Mouse (Mus musculus) limb, embryonic 10.5 days (tissue): ENCODE measurements around the gene H2-T3. TPM values are rescaled to one million over a fixed set of nuclear protein-coding genes. Genes with fewer than 3 reads are reported as not detected.
"Not testable (repeated sequence)": the region's sequence is repeated elsewhere in the genome, so short reads cannot be mapped to it uniquely, and the experiment has no call there.

Experiments
- DNase-seq: peaks from one replicate; pipeline ENCODE4 v3.0.0-alpha.2; 2017; ENCODE audit warnings: low spot score
- H3K27ac ChIP-seq: fragments of 300-500 bp; sonication (generic); 2 replicates; pipeline ENCODE4 v1.5.1; 2016; ENCODE audit warnings: mild to moderate bottlenecking
- H3K27me3 ChIP-seq: fragments of 300-500 bp; sonication (generic); 2 replicates; pipeline ENCODE4 v1.6.1; 2016; ENCODE audit warnings: low read depth, mild to moderate bottlenecking; ENCODE audit not compliant: poor library complexity, severe bottlenecking
- H3K36me3 ChIP-seq: fragments of 300-500 bp; sonication (generic); 2 replicates; pipeline ENCODE4 v1.6.1; 2016; ENCODE audit warnings: mild to moderate bottlenecking, moderate library complexity
- H3K4me1 ChIP-seq: fragments of 300-500 bp; sonication (generic); 2 replicates; pipeline ENCODE4 v1.6.1; 2016
- H3K4me3 ChIP-seq: fragments of 300-500 bp; sonication (generic); 2 replicates; pipeline ENCODE4 v1.5.1; 2016; ENCODE audit warnings: mild to moderate bottlenecking, moderate library complexity
- H3K9me3 ChIP-seq: fragments of 300-500 bp; sonication (generic); replicated peaks from 2 replicates; pipeline ENCODE4 v1.6.1; 2016; ENCODE audit warnings: mild to moderate bottlenecking
- WGBS: fragments of 180-500 bp; shearing (Covaris S2); methylation state at CpG from one replicate; pipeline ENCODE4 v1.1.7; 2016; 5-methylcytosine and 5-hydroxymethylcytosine counted together
- polyA plus RNA-seq: library from polyadenylated mRNA; unstranded; fragments of >200 nt; fragmentation: Nextera tagmentation; extraction: Ambion mirVana; gene quantifications from 2 replicates; pipeline ENCODE4 v1.2.1, GENCODE M21; 2016

H2-T3 gene
- polyA plus RNA-seq = not detected in 2 replicates

DNA sequence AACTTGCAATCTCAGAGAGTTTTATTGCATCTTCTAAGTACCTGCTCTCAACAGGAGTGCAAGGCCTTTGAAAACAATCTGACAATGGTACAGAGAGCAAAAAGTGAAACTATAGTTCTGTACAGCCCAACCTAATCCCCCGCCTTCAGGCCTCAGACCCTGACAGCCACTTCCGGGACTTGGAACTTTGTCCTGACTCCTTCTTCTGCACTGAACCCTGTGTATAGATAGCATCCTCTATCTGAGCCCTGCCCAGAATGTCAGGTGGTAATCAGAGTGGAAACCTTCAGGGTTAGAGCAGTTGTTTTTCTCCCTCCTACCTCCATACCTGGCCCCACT, at the start of gene H2-T3:
H2-T3 (minus strand) TSS at position 119 of the 339 bp plus-strand sequence.
- H3K9me3 ChIP-seq = no peaks in the 10 kb centered on the region
- DNase-seq = no peak
- H3K36me3 ChIP-seq = no peaks in the 10 kb centered on the region
- no peak within 1 kb of the TSS for H3K27ac ChIP-seq
- WGBS = 65% methylated on average over 2 of the region's 2 CpGs
- no peaks in the 10 kb centered on the region for H3K4me1 ChIP-seq
- H3K27me3 ChIP-seq = peaks cover 92% of the 10 kb centered on the region
- no peak within 1 kb of the TSS for H3K4me3 ChIP-seq

DNA sequence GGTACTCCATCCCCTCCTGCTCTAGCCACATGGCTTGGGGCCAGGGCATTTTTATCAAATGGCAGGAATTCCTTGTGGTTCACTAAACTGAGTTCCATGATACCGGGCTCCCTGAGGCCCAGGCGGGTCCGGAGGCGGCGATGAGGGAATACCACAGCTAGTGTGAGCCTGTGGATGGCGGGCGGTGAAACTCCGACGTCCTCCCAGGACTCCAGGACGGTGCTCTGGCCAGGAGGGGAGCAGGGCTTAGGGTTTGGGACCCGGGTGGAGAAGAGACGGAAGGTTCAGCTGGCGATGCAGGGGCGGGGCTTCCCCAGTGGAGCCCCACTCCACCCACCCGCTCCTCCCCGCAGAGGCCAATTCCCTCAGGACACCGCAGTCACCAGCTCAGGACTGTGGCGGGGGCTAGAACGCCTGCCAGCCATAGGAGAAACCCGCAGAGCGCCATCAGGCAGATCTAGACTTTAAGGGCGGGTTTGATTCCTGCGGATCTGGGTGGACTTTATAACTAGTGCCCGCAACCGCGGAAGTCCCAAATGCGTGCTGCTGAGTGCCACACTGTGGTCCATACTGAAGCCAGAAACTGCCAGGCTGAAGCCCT, 47.3 kb upstream of the H2-T3 start:
- no peak for DNase-seq
- Histone ChIP-seq H3K4me1 (peaks cover 15% of the 10 kb centered on the region), H3K9me3 (no peaks in the 10 kb centered on the region), H3K4me3 (peak overlapping the region; percentile 42), H3K36me3 (no peaks in the 10 kb centered on the region), H3K27ac (0 out of 2 replicates have a peak overlapping the region, but pooled peaks have one; percentile 36), H3K27me3 (peaks cover 37% of the 10 kb centered on the region)
- WGBS = 2% methylated on average over 27 of the region's 27 CpGs

DNA sequence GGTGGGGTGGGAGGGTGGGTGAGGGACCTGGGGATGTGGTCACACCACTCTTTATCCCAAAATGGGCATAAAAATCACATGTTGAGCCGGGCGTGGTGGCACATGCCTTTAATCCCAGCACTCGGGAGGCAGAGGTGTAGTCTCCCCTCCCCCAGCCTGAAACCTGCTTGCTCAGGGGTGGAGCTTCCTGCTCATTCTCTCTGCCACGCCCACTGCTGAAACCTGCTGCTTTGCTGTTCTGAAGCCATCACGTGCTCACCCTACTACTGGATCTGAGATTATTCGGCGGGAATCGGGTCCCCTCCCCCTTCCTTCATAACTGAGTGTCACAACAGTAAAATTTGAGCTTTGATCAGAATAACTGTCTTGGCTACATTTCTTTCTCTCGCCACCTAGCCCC, 45.2 kb upstream of the H2-T3 start:
- H3K9me3 ChIP-seq, H3K4me1 ChIP-seq, H3K36me3 ChIP-seq, DNase-seq, H3K4me3 ChIP-seq, H3K27ac ChIP-seq: not testable (repeated sequence)
- peaks cover 37% of the 10 kb centered on the region for H3K27me3 ChIP-seq
- WGBS = 30% methylated on average over 9 of the region's 9 CpGs

DNA sequence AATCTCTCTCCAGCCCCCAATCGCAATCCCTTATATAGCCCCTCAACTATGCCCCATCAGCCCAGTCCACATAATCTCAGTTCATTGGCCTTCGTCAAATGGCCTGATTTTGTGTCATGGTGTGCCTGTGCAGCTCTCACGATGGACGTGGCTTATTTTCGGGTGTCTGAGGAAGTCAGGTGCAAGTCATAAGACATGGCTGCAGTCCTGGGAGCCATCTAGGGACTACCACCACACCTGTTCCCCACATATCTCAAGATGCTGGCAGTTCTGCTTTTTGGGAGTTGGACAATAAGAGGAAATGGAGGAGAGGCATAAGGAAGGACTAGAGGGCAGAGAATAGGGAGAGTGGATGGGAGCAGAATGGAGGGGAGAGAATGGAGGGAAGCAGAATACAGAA, 43.5 kb upstream of the H2-T3 start:
- Histone ChIP-seq H3K27me3 (peaks cover 30% of the 10 kb centered on the region), H3K4me1 (peaks cover 6% of the 10 kb centered on the region), H3K27ac (no peak overlapping the region), H3K36me3 (no peaks in the 10 kb centered on the region), H3K9me3 (no peaks in the 10 kb centered on the region), H3K4me3 (no peak overlapping the region)
- 85% methylated on average over 5 of the region's 5 CpGs for WGBS
- DNase-seq = no peak

DNA sequence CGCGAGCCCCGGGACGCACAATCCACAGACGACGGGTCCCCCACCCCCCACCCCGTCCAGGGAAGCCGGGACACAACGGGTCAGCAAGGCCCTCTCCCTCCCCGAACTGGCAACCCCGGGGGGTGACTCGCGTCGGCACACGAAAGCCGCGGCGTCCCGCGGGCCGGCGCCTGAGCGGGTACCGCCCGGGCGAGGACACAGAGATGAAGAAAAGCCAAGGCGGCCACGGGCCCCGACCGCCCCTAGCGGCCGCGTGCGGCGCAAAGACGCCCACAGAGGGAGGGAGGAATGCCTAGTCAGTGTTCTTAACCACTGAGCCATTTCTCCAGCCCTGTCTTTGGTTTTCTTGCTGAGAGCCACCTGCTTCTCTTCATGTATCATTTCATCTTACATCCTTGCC, 41.2 kb upstream of the H2-T3 start:
- no peaks in the 10 kb centered on the region for H3K9me3 ChIP-seq

DNA sequence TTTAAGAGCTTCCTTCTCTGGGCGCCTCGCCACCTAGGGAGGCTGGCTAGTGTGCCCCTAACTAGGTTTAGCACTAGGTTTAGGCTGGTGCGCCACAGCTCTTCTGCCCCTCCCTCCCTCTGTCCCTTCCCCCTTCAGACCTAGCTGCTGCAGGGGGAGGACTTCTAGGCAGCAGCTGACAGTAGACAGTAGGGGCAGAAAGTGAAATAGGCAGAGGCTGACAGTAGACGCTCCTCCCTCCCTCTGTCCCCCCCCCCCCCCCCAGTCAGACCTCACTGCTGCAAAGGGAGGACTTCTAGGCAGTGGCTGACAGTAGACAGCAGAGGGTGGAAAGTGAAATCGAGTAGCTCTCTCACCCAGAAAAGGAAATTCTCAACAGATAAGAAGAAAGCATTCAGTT, 39.0 kb upstream of the H2-T3 start:
- no peak overlapping the region for H3K27ac ChIP-seq
- no peak for DNase-seq
- WGBS = 11% methylated on average over 5 of the region's 5 CpGs

More for the DNA sequence above, 41.2 kb upstream of the H2-T3 start:
- Histone ChIP-seq H3K27ac (no peak overlapping the region), H3K4me3 (no peak overlapping the region), H3K27me3 (peaks cover 7% of the 10 kb centered on the region), H3K36me3 (no peaks in the 10 kb centered on the region), H3K4me1 (no peaks in the 10 kb centered on the region)
- DNase-seq = peak; percentile 100
- 6% methylated on average over 36 of the region's 36 CpGs for whole genome bisulfite sequencing

DNA sequence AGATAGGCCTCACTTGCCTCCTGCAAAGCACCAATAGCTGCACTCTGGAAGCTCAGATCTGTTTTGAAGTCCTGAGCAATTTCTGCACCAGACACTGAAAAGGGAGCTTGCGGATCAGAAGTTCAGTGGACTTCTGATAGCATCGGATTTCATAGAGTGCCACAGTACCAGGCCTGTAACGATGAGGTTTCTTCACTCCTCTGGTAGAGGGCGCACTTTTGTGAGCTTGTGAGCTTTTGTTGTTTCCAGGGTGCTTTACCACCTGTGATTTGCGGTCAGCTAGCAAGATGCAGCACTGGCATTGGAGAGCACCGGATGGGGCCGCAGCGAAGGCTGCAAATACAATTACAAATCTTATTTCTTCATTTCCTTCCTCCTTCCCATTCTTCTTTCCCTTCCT, 36.8 kb upstream of the H2-T3 start:
- no peak for DNase-seq
- Histone ChIP-seq H3K4me3 (no peak overlapping the region), H3K27ac (no peak overlapping the region)

More for the DNA sequence above, 39.0 kb upstream of the H2-T3 start:
- Histone ChIP-seq H3K4me3 (no peak overlapping the region), H3K9me3 (no peaks in the 10 kb centered on the region), H3K36me3 (no peaks in the 10 kb centered on the region), H3K27me3 (peaks cover 20% of the 10 kb centered on the region), H3K4me1 (peaks cover 7% of the 10 kb centered on the region; the same call in 1 of the 2 replicates)

DNA sequence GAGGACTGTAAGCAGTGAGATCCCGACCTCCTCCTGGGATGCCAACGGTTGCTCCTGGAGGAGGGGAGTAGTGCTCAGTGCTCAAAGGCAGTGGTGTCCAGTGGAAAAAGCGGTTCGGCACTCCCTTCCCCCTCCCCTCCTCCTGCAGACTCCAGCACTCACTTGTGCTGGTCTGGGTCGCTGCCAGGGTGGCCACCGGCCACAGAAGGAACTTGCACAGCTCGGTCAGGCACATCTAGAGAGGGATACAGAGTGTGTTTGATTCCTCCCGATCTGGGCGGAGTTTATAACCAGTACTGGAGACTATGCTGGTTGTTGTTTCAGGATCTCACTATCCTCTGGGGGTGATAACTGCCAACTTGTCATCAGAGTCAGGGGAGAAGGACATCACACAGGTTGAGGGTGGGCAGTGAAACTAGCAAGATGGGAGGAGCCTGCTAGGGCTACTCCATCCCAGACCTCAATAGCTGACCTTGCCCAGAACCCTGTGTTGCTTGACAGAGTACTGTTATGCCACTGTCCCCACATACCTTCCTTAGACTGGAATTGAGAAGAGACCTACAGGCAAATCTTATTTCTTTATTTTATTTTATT, 35.2 kb upstream of the H2-T3 start:
- DNase-seq = no peak
- Histone ChIP-seq H3K4me1 (peaks cover 7% of the 10 kb centered on the region; the same call in 1 of the 2 replicates), H3K36me3 (no peaks in the 10 kb centered on the region), H3K27me3 (peaks cover 49% of the 10 kb centered on the region), H3K27ac (no peak overlapping the region), H3K4me3 (no peak overlapping the region), H3K9me3 (no peaks in the 10 kb centered on the region)
- 13% methylated on average over 9 of the region's 9 CpGs for WGBS

More for the DNA sequence above, 36.8 kb upstream of the H2-T3 start:
- H3K4me1 ChIP-seq = peaks cover 7% of the 10 kb centered on the region; the same call in 1 of the 2 replicates
- 13% methylated on average over 8 of the region's 8 CpGs for whole genome bisulfite sequencing
- H3K9me3 ChIP-seq = no peaks in the 10 kb centered on the region
- no peaks in the 10 kb centered on the region for H3K36me3 ChIP-seq
- H3K27me3 ChIP-seq = peaks cover 33% of the 10 kb centered on the region

DNA sequence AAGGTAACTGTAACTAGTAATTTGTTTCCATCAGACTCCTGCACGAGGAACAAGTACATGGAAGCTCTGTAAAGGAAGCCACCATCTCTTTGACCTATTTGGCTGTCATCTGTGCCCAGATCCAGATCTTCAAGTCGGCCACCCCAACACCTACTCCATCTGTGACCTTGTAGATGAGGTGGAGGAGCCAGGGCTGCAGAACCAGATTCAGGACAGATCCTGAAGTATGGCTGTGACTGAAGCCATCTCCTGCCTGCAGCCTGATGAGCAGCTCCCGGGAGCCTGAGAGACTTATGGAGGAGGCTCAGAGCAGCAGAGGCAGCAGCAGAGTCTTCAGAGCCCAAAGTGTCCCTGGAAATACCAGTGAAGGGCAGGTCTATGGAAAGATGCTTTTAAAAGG, 34.4 kb upstream of the H2-T3 start:
- Histone ChIP-seq H3K27me3 (peaks cover 57% of the 10 kb centered on the region), H3K9me3 (no peaks in the 10 kb centered on the region), H3K4me3 (no peak overlapping the region), H3K4me1 (peaks cover 7% of the 10 kb centered on the region; the same call in 1 of the 2 replicates), H3K36me3 (no peaks in the 10 kb centered on the region), H3K27ac (no peak overlapping the region)
- WGBS = 48% methylated on average over 3 of the region's 3 CpGs
- no peak for DNase-seq

DNA sequence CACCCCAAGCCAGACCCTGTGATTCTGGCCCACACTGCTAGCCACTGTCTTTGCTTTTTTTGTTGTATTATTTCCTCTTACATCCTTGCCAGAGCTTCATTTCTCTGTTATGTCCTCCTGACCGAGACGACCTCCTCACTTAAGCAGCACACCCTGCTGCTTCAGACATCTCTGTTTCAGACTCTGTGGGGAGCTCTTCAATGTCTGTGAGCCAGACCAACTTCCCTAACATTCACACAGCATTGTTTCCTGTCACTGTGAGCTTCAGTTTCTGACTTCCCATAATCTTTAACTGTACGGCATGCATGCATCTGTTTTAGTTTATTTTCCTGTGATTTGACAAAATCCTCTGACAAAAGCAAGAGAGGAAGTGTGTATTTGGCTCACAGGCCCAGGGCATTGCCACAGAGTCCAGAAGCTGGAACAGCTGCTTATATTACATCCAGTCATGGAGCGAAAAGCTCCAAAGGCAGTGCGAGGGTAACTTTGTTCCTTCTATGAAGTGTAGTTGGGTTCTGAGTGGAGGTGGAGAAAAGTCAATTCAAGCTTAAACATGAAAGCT, 28.6 kb upstream of the H2-T3 start:
- DNase-seq = no peak
- H3K4me1 ChIP-seq = peaks cover 5% of the 10 kb centered on the region; the same call in 1 of the 2 replicates
- no peak overlapping the region for H3K4me3 ChIP-seq
- H3K9me3 ChIP-seq = no peaks in the 10 kb centered on the region
- WGBS = 71% methylated on average over 5 of the region's 5 CpGs
- H3K27me3 ChIP-seq = peaks cover 91% of the 10 kb centered on the region
- no peaks in the 10 kb centered on the region for H3K36me3 ChIP-seq
- no peak overlapping the region for H3K27ac ChIP-seq

DNA sequence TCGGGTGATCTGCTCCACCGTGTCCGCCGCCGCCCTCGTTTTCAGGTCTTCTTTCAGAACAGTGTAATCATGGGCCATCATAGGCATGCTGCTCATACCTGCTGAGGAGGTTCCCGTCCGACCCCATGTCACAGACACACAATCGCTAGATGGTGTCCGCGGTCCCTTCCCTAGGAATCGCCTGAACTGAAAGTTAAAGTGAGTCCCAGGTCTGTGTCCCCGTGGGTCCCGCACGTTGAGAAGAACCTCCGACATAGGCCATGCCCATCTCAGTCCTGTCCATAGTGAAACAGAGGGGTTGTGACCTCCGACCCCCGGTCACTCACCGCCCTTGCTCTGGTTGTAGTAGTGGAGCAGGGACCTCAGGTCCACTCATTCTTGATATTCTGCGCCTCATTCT, 25.5 kb upstream of the H2-T3 start:
- H3K4me1 ChIP-seq = peaks cover 5% of the 10 kb centered on the region; the same call in 1 of the 2 replicates
- H3K9me3 ChIP-seq = no peaks in the 10 kb centered on the region
- H3K36me3 ChIP-seq = no peaks in the 10 kb centered on the region
- H3K27ac ChIP-seq = no peak overlapping the region
- 5% methylated on average over 20 of the region's 20 CpGs for WGBS
- H3K4me3 ChIP-seq = no peak overlapping the region
- no peak for DNase-seq
- peaks cover 98% of the 10 kb centered on the region for H3K27me3 ChIP-seq

DNA sequence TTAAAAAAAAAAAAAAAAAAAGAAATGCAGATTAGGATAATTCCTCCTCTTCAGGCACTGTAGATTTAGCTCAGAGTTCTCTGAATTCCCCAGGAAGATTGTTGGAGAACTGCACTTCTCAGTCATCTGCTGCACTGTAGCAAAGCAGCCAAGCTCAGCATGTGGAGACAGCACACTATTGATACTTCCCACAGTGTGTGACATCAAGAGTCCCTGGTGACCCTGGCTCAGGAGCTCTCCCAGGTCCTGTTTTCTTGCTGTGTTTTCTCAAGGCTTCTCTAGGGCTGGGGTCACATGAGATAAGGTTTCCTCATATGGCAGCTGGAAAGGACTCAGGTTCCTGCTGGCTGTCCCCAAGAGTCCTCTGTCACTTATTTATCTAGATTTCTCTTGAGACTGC, 16.8 kb upstream of the H2-T3 start:
- Histone ChIP-seq H3K27ac (no peak overlapping the region), H3K4me1 (peaks cover 11% of the 10 kb centered on the region), H3K4me3 (no peak overlapping the region), H3K9me3 (no peaks in the 10 kb centered on the region), H3K36me3 (no peaks in the 10 kb centered on the region), H3K27me3 (peaks cover 95% of the 10 kb centered on the region)
- no peak for DNase-seq

DNA sequence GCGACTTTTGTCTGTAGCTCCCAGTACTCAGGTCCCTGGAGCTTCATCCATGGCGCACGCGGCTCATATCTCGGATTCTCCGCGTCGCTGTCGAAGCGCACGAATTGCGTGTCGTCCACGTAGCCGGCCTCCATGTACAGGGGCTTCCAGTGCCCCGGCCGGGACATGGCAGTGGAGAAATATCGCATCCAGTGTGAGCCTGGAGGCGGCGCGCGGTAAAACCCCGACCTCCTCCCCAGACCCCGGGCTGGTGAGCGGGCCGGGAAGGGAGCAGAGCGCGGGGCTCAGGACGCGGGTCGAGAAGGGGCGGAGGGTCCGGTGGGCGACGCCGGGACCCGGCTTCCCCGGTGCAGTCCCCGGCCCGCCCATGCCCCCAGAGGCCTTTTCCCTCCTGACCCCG, 15.8 kb upstream of the H2-T3 start:
- H3K4me1 ChIP-seq = peaks cover 11% of the 10 kb centered on the region
- DNase-seq = peak; percentile 50
- H3K27me3 ChIP-seq = peaks cover 95% of the 10 kb centered on the region
- no peak overlapping the region for H3K27ac ChIP-seq
- H3K4me3 ChIP-seq = peak overlapping the region; percentile 43
- no peaks in the 10 kb centered on the region for H3K9me3 ChIP-seq
- H3K36me3 ChIP-seq = no peaks in the 10 kb centered on the region
- 2% methylated on average over 37 of the region's 41 CpGs for WGBS
